Mouse (Mus musculus): ENCODE results near the gene Hist2h3b. TPM values are rescaled to one million over a fixed set of nuclear protein-coding genes. Genes with fewer than 3 reads are reported as not detected.
"Not testable (repeated sequence)": the region's sequence is repeated elsewhere in the genome, so short reads cannot be mapped to it uniquely, and the experiment has no call there.

The Hist2h3b gene
- polyA plus RNA-seq, 1 experiment from 2014 or later: 36.5 TPM

- peak; percentile 36 for DNase-seq (ENCODE audit: low spot score)
Measured at GRCm38 (mm10) chr3:96237904-96238511, 30.4 kb upstream of the Hist2h3b start.

GRCm38 (mm10) chr3:96238954-96239793 is 29.3 kb upstream of the Hist2h3b start, which contains the start of gene Hist2h3c2:
Gene Hist2h3c2, minus strand, starts transcription at chr3:96239127.
- WGBS: 1% methylated on average over 16 of the region's 68 CpGs
- not testable (repeated sequence) for H3K9me3 ChIP-seq (replicated peaks; ENCODE audit: low read length); H3K36me3 ChIP-seq (ENCODE audit: insufficient read depth, low read length); H3K27me3 ChIP-seq (ENCODE audit: insufficient read depth, low read length); DNase-seq (ENCODE audit: low spot score)
- peaks cover 15% of the 10 kb centered on the region for H3K4me1 ChIP-seq (replicated peaks; ENCODE audit: insufficient read depth, low read length)
- H3K9ac ChIP-seq (ENCODE audit: low read depth, low read length): peak within 1 kb of the TSS; percentile 58
- H3K4me3 ChIP-seq (replicated peaks; ENCODE audit: low read depth, low read length): peak within 1 kb of the TSS; percentile 31
- peak within 1 kb of the TSS; percentile 49 for H3K4me2 ChIP-seq (ENCODE audit: low read length)
- peak; percentile 92 for ATAC-seq (replicated peaks; ENCODE audit: low FRiP score, low read depth)
- H3K27ac ChIP-seq: peak within 1 kb of the TSS; percentile 82

More at GRCm38 (mm10) chr3:96237904-96238511, 30.4 kb upstream of the Hist2h3b start:
- Histone ChIP-seq H3K4me1 (replicated peaks; ENCODE audit: insufficient read depth, low read length) (peaks cover 7% of the 10 kb centered on the region), H3K9ac (ENCODE audit: low read depth, low read length) (peak overlapping the region; percentile 58), H3K4me2 (ENCODE audit: low read length) (peak overlapping the region; percentile 49), H3K27me3 (ENCODE audit: insufficient read depth, low read length) (no peaks in the 10 kb centered on the region), H3K36me3 (ENCODE audit: insufficient read depth, low read length) (no peaks in the 10 kb centered on the region), H3K27ac (0 out of 2 replicates have a peak overlapping the region, but pooled peaks have one; percentile 19), H3K9me3 (replicated peaks; ENCODE audit: low read length) (no peaks in the 10 kb centered on the region), H3K4me3 (replicated peaks; ENCODE audit: low read depth, low read length) (peak overlapping the region; percentile 31)
- TF ChIP-seq CTCF (IDR thresholded peaks at IDR 0.05; ENCODE audit: low read depth): no peak
- no peak for ATAC-seq (replicated peaks; ENCODE audit: low FRiP score, low read depth)
- WGBS: 3% methylated on average over 12 of the region's 12 CpGs

GRCm38 (mm10) chr3:96239949-96240798 is 28.3 kb upstream of the Hist2h3b start, which contains the start of gene Hist2h2aa2:
Gene Hist2h2aa2, minus strand, starts transcription at chr3:96240276.
- peaks cover 19% of the 10 kb centered on the region for H3K4me1 ChIP-seq (replicated peaks; ENCODE audit: insufficient read depth, low read length)
- H3K27ac ChIP-seq: peak within 1 kb of the TSS; percentile 82
- not testable (repeated sequence) for H3K27me3 ChIP-seq (ENCODE audit: insufficient read depth, low read length); H3K36me3 ChIP-seq (ENCODE audit: insufficient read depth, low read length); H3K9me3 ChIP-seq (replicated peaks; ENCODE audit: low read length)
- H3K4me2 ChIP-seq (ENCODE audit: low read length): peak within 1 kb of the TSS; percentile 34
- WGBS: 5% methylated on average over 27 of the region's 85 CpGs
- 0 out of 2 replicates have a peak within 1 kb of the TSS, but pooled peaks have one; percentile 23 for H3K4me3 ChIP-seq (replicated peaks; ENCODE audit: low read depth, low read length)
- 0 out of 2 replicates have a peak within 1 kb of the TSS, but pooled peaks have one; percentile 47 for H3K9ac ChIP-seq (ENCODE audit: low read depth, low read length)
- ATAC-seq (replicated peaks; ENCODE audit: low FRiP score, low read depth) (peak; percentile 84), DNase-seq (ENCODE audit: low spot score) (peak; percentile 85)

GRCm38 (mm10) chr3:96240799-96241197 is 27.7 kb upstream of the Hist2h3b start:
- TF ChIP-seq CTCF (IDR thresholded peaks at IDR 0.05; ENCODE audit: low read depth): no peak
- no peaks in the 10 kb centered on the region for H3K9me3 ChIP-seq (replicated peaks; ENCODE audit: low read length)
- H3K4me1 ChIP-seq (replicated peaks; ENCODE audit: insufficient read depth, low read length): peaks cover 19% of the 10 kb centered on the region
- ATAC-seq (replicated peaks; ENCODE audit: low FRiP score, low read depth) (no peak), DNase-seq (ENCODE audit: low spot score) (no peak)
- H3K27ac ChIP-seq: peak overlapping the region; percentile 61
- no peaks in the 10 kb centered on the region for H3K27me3 ChIP-seq (ENCODE audit: insufficient read depth, low read length)
- H3K36me3 ChIP-seq (ENCODE audit: insufficient read depth, low read length): no peaks in the 10 kb centered on the region
- no peak overlapping the region for H3K4me3 ChIP-seq (replicated peaks; ENCODE audit: low read depth, low read length)
- H3K9ac ChIP-seq (ENCODE audit: low read depth, low read length): 0 out of 2 replicates have a peak overlapping the region, but pooled peaks have one; percentile 14
- H3K4me2 ChIP-seq (ENCODE audit: low read length): peak overlapping the region; percentile 30
- 79% methylated on average over 9 of the region's 9 CpGs for WGBS

GRCm38 (mm10) chr3:96243921-96244572 is 24.4 kb upstream of the Hist2h3b start:
- 64% methylated on average over 7 of the region's 7 CpGs for WGBS

GRCm38 (mm10) chr3:96245003-96245886 is 23.2 kb upstream of the Hist2h3b start, which contains the start of gene Hist2h2aa1:
Gene Hist2h2aa1, plus strand, starts transcription at chr3:96245497.
- ATAC-seq (replicated peaks; ENCODE audit: low FRiP score, low read depth) (peak; percentile 86), DNase-seq (ENCODE audit: low spot score) (peak; percentile 75)
- peak within 1 kb of the TSS; percentile 48 for H3K4me3 ChIP-seq (replicated peaks; ENCODE audit: low read depth, low read length)
- H3K9ac ChIP-seq (ENCODE audit: low read depth, low read length): peak within 1 kb of the TSS; percentile 78
- WGBS: 0% methylated on average over 19 of the region's 88 CpGs
- H3K4me2 ChIP-seq (ENCODE audit: low read length): peak within 1 kb of the TSS; percentile 59
- peaks cover 11% of the 10 kb centered on the region for H3K4me1 ChIP-seq (replicated peaks; ENCODE audit: insufficient read depth, low read length)
- H3K27me3 ChIP-seq (ENCODE audit: insufficient read depth, low read length); H3K36me3 ChIP-seq (ENCODE audit: insufficient read depth, low read length); H3K9me3 ChIP-seq (replicated peaks; ENCODE audit: low read length): not testable (repeated sequence)
- peak within 1 kb of the TSS; percentile 94 for H3K27ac ChIP-seq

More at GRCm38 (mm10) chr3:96243921-96244572, 24.4 kb upstream of the Hist2h3b start:
- Histone ChIP-seq H3K4me1 (replicated peaks; ENCODE audit: insufficient read depth, low read length) (peaks cover 11% of the 10 kb centered on the region), H3K27ac (peak overlapping the region; percentile 94), H3K27me3 (ENCODE audit: insufficient read depth, low read length) (no peaks in the 10 kb centered on the region), H3K4me3 (replicated peaks; ENCODE audit: low read depth, low read length) (peak overlapping the region; percentile 48), H3K4me2 (ENCODE audit: low read length) (peak overlapping the region; percentile 59), H3K9me3 (replicated peaks; ENCODE audit: low read length) (no peaks in the 10 kb centered on the region), H3K36me3 (ENCODE audit: insufficient read depth, low read length) (no peaks in the 10 kb centered on the region), H3K9ac (ENCODE audit: low read depth, low read length) (0 out of 2 replicates have a peak overlapping the region, but pooled peaks have one; percentile 78)
- ATAC-seq (replicated peaks; ENCODE audit: low FRiP score, low read depth) (no peak), DNase-seq (ENCODE audit: low spot score) (no peak)
- no peak for TF ChIP-seq CTCF (IDR thresholded peaks at IDR 0.05; ENCODE audit: low read depth)

GRCm38 (mm10) chr3:96246018-96246417 is 22.4 kb upstream of the Hist2h3b start:
- 0 out of 2 replicates have a peak overlapping the region, but pooled peaks have one; percentile 14 for H3K4me3 ChIP-seq (replicated peaks; ENCODE audit: low read depth, low read length)
- not testable (repeated sequence) for H3K9me3 ChIP-seq (replicated peaks; ENCODE audit: low read length); H3K4me2 ChIP-seq (ENCODE audit: low read length); ATAC-seq (replicated peaks; ENCODE audit: low FRiP score, low read depth); H3K27me3 ChIP-seq (ENCODE audit: insufficient read depth, low read length); H3K36me3 ChIP-seq (ENCODE audit: insufficient read depth, low read length); DNase-seq (ENCODE audit: low spot score); H3K9ac ChIP-seq (ENCODE audit: low read depth, low read length)
- peak overlapping the region; percentile 83; the same call in 1 of the 2 replicates for H3K27ac ChIP-seq
- peaks cover 11% of the 10 kb centered on the region for H3K4me1 ChIP-seq (replicated peaks; ENCODE audit: insufficient read depth, low read length)
- WGBS: 1% methylated on average over 10 of the region's 21 CpGs

Measured in kidney, postnatal 0 days (tissue).